Mouse (Mus musculus) ES-E14 (cell line): Measurements from ENCODE around the gene Serinc2. TPM values are rescaled to one million over a fixed set of nuclear protein-coding genes. Genes with fewer than 3 reads are reported as not detected.

Experiments used
- DNase-seq: peaks from one replicate; pipeline ENCODE4 v3.0.0-alpha.2; 2013; ENCODE audit warnings: low read depth, low spot score
- H3K27ac ChIP-seq: 2 replicates; pipeline ENCODE4 v1.5.1; 2012; ENCODE audit warnings: low read depth, mild to moderate bottlenecking, low read length, moderate library complexity, mixed read lengths; ENCODE audit not compliant: poor library complexity, insufficient read depth, severe bottlenecking
- H3K36me3 ChIP-seq: 2 replicates; pipeline ENCODE4 v1.6.1; 2012; ENCODE audit warnings: mild to moderate bottlenecking, low read length, moderate library complexity, mixed read lengths; ENCODE audit not compliant: control insufficient read depth, poor library complexity, insufficient read depth, severe bottlenecking
- H3K4me1 ChIP-seq, 2 experiments: fragments of 150-350 bp in 1 of 2; sonication (generic) in 1 of 2; 2 replicates each; pipeline ENCODE4 v1.6.1; 2012; ENCODE audit warnings: low read length in 2 of 2, mild to moderate bottlenecking in 1 of 2, mixed read lengths in 1 of 2; ENCODE audit not compliant: control insufficient read depth in 2 of 2, insufficient read depth in 2 of 2, poor library complexity in 1 of 2
- H3K4me3 ChIP-seq, 2 experiments: fragments of 150-350 bp in 1 of 2; sonication (generic) in 1 of 2; 2 replicates each; pipeline ENCODE4 v1.5.1; 2012; ENCODE audit warnings: low read length in 2 of 2, low read depth in 1 of 2, mild to moderate bottlenecking in 1 of 2, mixed read lengths in 1 of 2; ENCODE audit not compliant: insufficient read depth in 1 of 2, poor library complexity in 1 of 2, severe bottlenecking in 1 of 2
- H3K9ac ChIP-seq: 2 replicates; pipeline ENCODE4 v1.6.1; 2012; ENCODE audit warnings: low read depth, mild to moderate bottlenecking, low read length, mixed read lengths; ENCODE audit not compliant: poor library complexity, insufficient read depth, severe bottlenecking
- H3K9me3 ChIP-seq: fragments of 150-350 bp; sonication (generic); 2 replicates; pipeline ENCODE4 v1.6.1; 2012; ENCODE audit warnings: low read depth, mild to moderate bottlenecking, low read length; ENCODE audit not compliant: control insufficient read depth, insufficient read depth
- CHD2 ChIP-seq: IDR thresholded peaks from 2 replicates; pipeline ENCODE4 v1.6.1; 2014; ENCODE audit warnings: mild to moderate bottlenecking, low read depth, low read length, inconsistent platforms
- HCFC1 ChIP-seq: IDR thresholded peaks from 2 replicates; pipeline ENCODE4 v1.6.1; 2012; ENCODE audit warnings: low read length, inconsistent platforms, borderline replicate concordance; ENCODE audit not compliant: insufficient read depth
- MAFK ChIP-seq: IDR thresholded peaks from 2 replicates; pipeline ENCODE4 v1.6.1; 2014; ENCODE audit warnings: mild to moderate bottlenecking, low read depth, low read length, inconsistent platforms; ENCODE audit not compliant: insufficient read depth
- ZC3H11A ChIP-seq: IDR thresholded peaks from 2 replicates; pipeline ENCODE4 v1.6.1; 2012; ENCODE audit warnings: low read depth, mild to moderate bottlenecking, inconsistent platforms, low read length, borderline replicate concordance
- ZNF384 ChIP-seq: IDR thresholded peaks from 2 replicates; pipeline ENCODE4 v1.6.1; 2012; ENCODE audit warnings: low read depth, low read length, inconsistent platforms
- in situ Hi-C, 2 experiments: fragments of 600-800 bp; cut with MboI; formaldehyde crosslinking; loops; one replicate each; pipeline ENCODE4 v1.15.1; 2025; ENCODE audit warnings: low sequenced_read_pairs in 2 of 2, inconsistent platforms in 1 of 2; ENCODE audit not compliant: unreplicated experiment in 2 of 2
- total RNA-seq: library from RNA; depleted of rRNA; stranded (reverse); fragments of 300-350 nt; gene quantifications from 2 replicates; pipeline ENCODE4 v1.2.3, GENCODE M21; 2012

The Serinc2 gene
- total RNA-seq, 1 experiment = 4.6 TPM

DNA sequence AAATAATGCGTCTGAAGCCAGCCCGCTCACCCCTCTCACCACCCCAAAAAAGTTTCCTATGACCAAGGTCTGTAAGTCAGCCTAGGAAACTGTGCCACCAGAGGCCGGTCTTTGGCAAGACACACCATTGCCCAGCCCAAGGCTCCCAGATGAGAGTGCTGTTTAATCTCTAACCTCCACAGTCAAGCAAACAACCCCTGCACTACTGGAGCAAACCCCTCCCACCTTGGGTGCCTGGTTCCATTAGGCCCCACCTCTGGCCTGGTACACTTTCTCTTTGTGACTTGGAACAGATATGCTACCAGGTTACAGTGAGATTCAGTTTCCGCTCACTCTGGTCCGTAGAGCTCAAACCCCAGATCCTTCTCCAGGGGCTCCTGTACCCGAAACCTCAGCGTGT is 11.9 kb downstream of the Serinc2 start:
- peak overlapping the region; percentile 21 for H3K9ac ChIP-seq
- H3K9me3 ChIP-seq = no peaks in the 10 kb centered on the region
- H3K4me3 ChIP-seq = peak overlapping the region; percentile 32 to 33; a peak in 1 of 4 replicates
- no peak overlapping the region for H3K27ac ChIP-seq
- DNase-seq = no peak
- in situ Hi-C loops = no loop called here
- no peaks in the 10 kb centered on the region for H3K36me3 ChIP-seq
- H3K4me1 ChIP-seq = peaks cover 3 to 26% of the 10 kb centered on the region in 2 experiments; a peak in 2 of 4 replicates
- TF ChIP-seq HCFC1 (no peak), MAFK (no peak), CHD2 (no peak), ZC3H11A (no peak)

DNA sequence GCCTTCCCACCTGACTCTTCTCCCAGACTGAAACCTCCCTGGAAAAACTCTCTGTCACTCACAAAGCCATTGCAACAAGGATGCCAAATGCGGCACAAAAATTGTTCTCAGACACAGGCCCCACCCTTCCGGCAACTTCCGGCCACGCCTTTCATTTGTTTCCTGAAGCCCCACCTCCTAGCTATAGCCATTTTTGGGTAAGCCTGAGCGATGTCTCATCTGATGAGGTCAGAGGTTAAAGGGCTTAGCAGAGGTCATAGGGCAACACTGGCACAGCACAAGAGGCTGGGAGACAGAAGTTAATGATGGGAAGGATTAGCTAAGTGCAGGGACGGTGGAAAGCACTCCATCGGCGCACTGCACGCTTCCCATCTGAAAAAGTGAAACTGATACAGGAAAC is 12.4 kb downstream of the Serinc2 start:
- in situ Hi-C loops = no loop called here
- Histone ChIP-seq H3K36me3 (no peaks in the 10 kb centered on the region), H3K27ac (no peak overlapping the region)

GRCm38 (mm10) chr4:130264698-130265349 is 14.2 kb downstream of the Serinc2 start:
- in situ Hi-C loops = no loop called here
- H3K4me3 ChIP-seq = peak overlapping the region in 1 of 2 experiments; percentile 53; a peak in 2 of 4 replicates
- H3K9me3 ChIP-seq = no peaks in the 10 kb centered on the region
- H3K27ac ChIP-seq = no peak overlapping the region
- H3K36me3 ChIP-seq = no peaks in the 10 kb centered on the region
- TF ChIP-seq HCFC1 = no peak
- TF ChIP-seq ZNF384 = no peak
- TF ChIP-seq CHD2 = no peak
- no peak overlapping the region for H3K9ac ChIP-seq
- peaks cover 3 to 26% of the 10 kb centered on the region in 2 experiments; a peak in 2 of 4 replicates for H3K4me1 ChIP-seq
- DNase-seq = peak; percentile 73

More for the DNA sequence above, 12.4 kb downstream of the Serinc2 start:
- Histone ChIP-seq H3K9me3 (no peaks in the 10 kb centered on the region), H3K9ac (peak overlapping the region; percentile 54; the same call in 1 of the 2 replicates), H3K4me3 (peak overlapping the region; percentile 32 to 33), H3K4me1 (peaks cover 3 to 26% of the 10 kb centered on the region in 2 experiments; a peak in 2 of 4 replicates)
- no peak for DNase-seq
- no peak for TF ChIP-seq HCFC1
- no peak for TF ChIP-seq ZC3H11A
- no peak for TF ChIP-seq ZNF384
- no peak for TF ChIP-seq MAFK
- TF ChIP-seq CHD2 = no peak

- H3K9me3 ChIP-seq = no peaks in the 10 kb centered on the region
- H3K9ac ChIP-seq = 0 out of 2 replicates have a peak overlapping the region, but pooled peaks have one; percentile 10
- peaks cover 3 to 26% of the 10 kb centered on the region in 2 experiments; a peak in 2 of 4 replicates for H3K4me1 ChIP-seq
- no peak overlapping the region for H3K27ac ChIP-seq
- DNase-seq = no peak
- H3K4me3 ChIP-seq = no peak overlapping the region; a peak in 1 of 4 replicates
- in situ Hi-C loops = no loop called here
- TF ChIP-seq CHD2 (no peak), HCFC1 (no peak), MAFK (no peak), ZC3H11A (no peak), ZNF384 (no peak)
- H3K36me3 ChIP-seq = no peaks in the 10 kb centered on the region; the same call in 1 of the 2 replicates
Observed at GRCm38 (mm10) chr4:130264131-130264530, 14.9 kb downstream of the Serinc2 start.

- Histone ChIP-seq H3K4me1 (peaks cover 0 to 10% of the 10 kb centered on the region in 2 experiments; a peak in 2 of 4 replicates), H3K9ac (no peak overlapping the region), H3K9me3 (no peaks in the 10 kb centered on the region), H3K4me3 (no peak overlapping the region), H3K36me3 (peaks cover 4% of the 10 kb centered on the region; the same call in 1 of the 2 replicates), H3K27ac (no peak overlapping the region)
- TF ChIP-seq ZC3H11A = no peak
- no peak for TF ChIP-seq ZNF384
- no peak for TF ChIP-seq HCFC1
- TF ChIP-seq MAFK = no peak
- no peak for TF ChIP-seq CHD2
- DNase-seq = no peak
- in situ Hi-C loops = no loop called here
Observed at GRCm38 (mm10) chr4:130260406-130260805, 18.6 kb downstream of the Serinc2 start.
